9 mouse cellular contexts compared by ENCODE assay signal in genomic region chr8:121584730-121585129, GRCm38 (mm10). TPM values are rescaled to one million over a fixed set of nuclear protein-coding genes. Genes with fewer than 3 reads are reported as not detected.
DNase-seq lines count a peak whose midpoint lies in the region; ATAC-seq and TF ChIP-seq lines count a peak whose summit lies in the region.
"Had no signal": no experiment of that assay in that cellular context is flagged by ENCODE, and none has a peak within 500 bp of the region (broad histone marks: within the 10 kb centered on the region; RNA-seq: fewer than 3 reads in every experiment).

No protein-coding gene starts in this region.

- DNase-seq in kidney, postnatal 0 days (ENCODE audit: low spot score), result no peak
- DNase-seq in kidney, postnatal 4 days, result no peak
- DNase-seq in R1 (ENCODE audit: low read depth, low spot score), result peak; percentile 31
- DNase-seq in midbrain, embryonic 14.5 days, result no peak
- DNase-seq in right cerebral cortex, adult 2 months (ENCODE audit: low spot score in 2 of 2), result no peak
- no peak for DNase-seq in cerebellum, adult 8-10 months

- 50% methylated on average over 13 of the region's 13 CpGs for WGBS in kidney, postnatal 0 days
- 48% methylated on average over 13 of the region's 13 CpGs for WGBS in hindbrain, embryonic 12.5 days
- WGBS in midbrain, embryonic 14.5 days, result 41% methylated on average over 13 of the region's 13 CpGs

- H3K9me3 ChIP-seq in kidney, postnatal 0 days (replicated peaks; ENCODE audit: low read length), result no peaks in the 10 kb centered on the region
- H3K9me3 ChIP-seq in hindbrain, embryonic 12.5 days (replicated peaks), result no peaks in the 10 kb centered on the region
- H3K9me3 ChIP-seq in midbrain, embryonic 14.5 days (ENCODE audit: control insufficient read depth, low read length), result no peaks in the 10 kb centered on the region

- H3K4me2 ChIP-seq in kidney, postnatal 0 days (ENCODE audit: low read length), result peak overlapping the region; percentile 59
- peak overlapping the region; percentile 70 for H3K4me2 ChIP-seq in hindbrain, embryonic 12.5 days (replicated peaks)
- peak overlapping the region; percentile 66 for H3K4me2 ChIP-seq in midbrain, embryonic 14.5 days (ENCODE audit: low read length)

- H3K4me3 ChIP-seq in kidney, postnatal 0 days (replicated peaks; ENCODE audit: low read depth, low read length), result peak overlapping the region; percentile 45
- H3K4me3 ChIP-seq in hindbrain, embryonic 12.5 days, result peak overlapping the region; percentile 63
- peak overlapping the region; percentile 58 for H3K4me3 ChIP-seq in midbrain, embryonic 14.5 days (replicated peaks; ENCODE audit: low read depth, low read length)

- no peaks in the 10 kb centered on the region for H3K27me3 ChIP-seq in kidney, postnatal 0 days (ENCODE audit: insufficient read depth, low read length)
- H3K27me3 ChIP-seq in hindbrain, embryonic 12.5 days, result peaks cover 5% of the 10 kb centered on the region; the same call in 1 of the 2 replicates
- no peaks in the 10 kb centered on the region for H3K27me3 ChIP-seq in midbrain, embryonic 14.5 days (ENCODE audit: control insufficient read depth, insufficient read depth, low read length)

- no peak for TF ChIP-seq CTCF in kidney, postnatal 0 days (IDR thresholded peaks at IDR 0.05; ENCODE audit: low read depth)

- H3K27ac ChIP-seq in kidney, postnatal 0 days, result peak overlapping the region; percentile 74; the same call in 1 of the 2 replicates
- no peak overlapping the region for H3K27ac ChIP-seq in hindbrain, embryonic 12.5 days
- H3K27ac ChIP-seq in midbrain, embryonic 14.5 days (replicated peaks; ENCODE audit: low read depth, low read length), result no peak overlapping the region

- H3K9ac ChIP-seq in kidney, postnatal 0 days (ENCODE audit: low read depth, low read length), result peak overlapping the region; percentile 65; the same call in 1 of the 2 replicates
- no peak overlapping the region; the same call in 1 of the 2 replicates for H3K9ac ChIP-seq in hindbrain, embryonic 12.5 days
- peak overlapping the region; percentile 57; the same call in 1 of the 2 replicates for H3K9ac ChIP-seq in midbrain, embryonic 14.5 days (replicated peaks; ENCODE audit: low read length)

- H3K4me1 ChIP-seq in kidney, postnatal 0 days (replicated peaks; ENCODE audit: insufficient read depth, low read length), result peaks cover 5% of the 10 kb centered on the region
- H3K4me1 ChIP-seq in hindbrain, embryonic 12.5 days, result peaks cover 8% of the 10 kb centered on the region
- 0 out of 2 replicates have a peak, but pooled peaks cover 5% of the 10 kb centered on the region for H3K4me1 ChIP-seq in midbrain, embryonic 14.5 days (ENCODE audit: control insufficient read depth, insufficient read depth, low read length)

- ATAC-seq in kidney, postnatal 0 days (replicated peaks; ENCODE audit: low FRiP score, low read depth), result no peak
- no peak for ATAC-seq in hindbrain, embryonic 12.5 days (ENCODE audit: low FRiP score)
- no peak for ATAC-seq in midbrain, embryonic 14.5 days (ENCODE audit: low FRiP score, low TSS enrichment)
- ATAC-seq in inflammation-experienced regulatory T-cells, adult 6 months, result no peak

- no peaks in the 10 kb centered on the region for H3K36me3 ChIP-seq in kidney, postnatal 0 days (ENCODE audit: insufficient read depth, low read length)
- H3K36me3 ChIP-seq in hindbrain, embryonic 12.5 days, result no peaks in the 10 kb centered on the region
- H3K36me3 ChIP-seq in midbrain, embryonic 14.5 days (ENCODE audit: control insufficient read depth, insufficient read depth, low read length), result no peaks in the 10 kb centered on the region

RNA-seq across cellular contexts. Expression of gene Map1lc3b, which starts 5.4 kb away (rescaled TPM):
- polyA plus RNA-seq in kidney, postnatal 0 days (2015; fragmentation: Nextera tagmentation; extraction: Ambion mirVana), result 281 and 284 TPM in 2 replicates
- 292 and 300 TPM in 2 replicates for polyA plus RNA-seq in hindbrain, embryonic 12.5 days (2016; fragmentation: Nextera tagmentation; extraction: Ambion mirVana)
- polyA plus RNA-seq in midbrain, embryonic 14.5 days (2014; fragmentation: Nextera tagmentation; extraction: Ambion mirVana), result 440 and 461 TPM in 2 replicates
- 100 to 1,000 TPM; 453 to 467 (median 467) TPM for polyA plus RNA-seq in inflammation-experienced regulatory T-cells, adult 6 months (2017; shearing (Covaris generic))

RNA-seq across cellular contexts. Expression of gene Fbxo31, which starts 6.1 kb away (rescaled TPM):
- 13.4 and 14.9 TPM in 2 replicates for polyA plus RNA-seq in kidney, postnatal 0 days (2015; fragmentation: Nextera tagmentation; extraction: Ambion mirVana)
- polyA plus RNA-seq in hindbrain, embryonic 12.5 days (2016; fragmentation: Nextera tagmentation; extraction: Ambion mirVana), result 25.3 and 27.0 TPM in 2 replicates
- 26.7 and 33.5 TPM in 2 replicates for polyA plus RNA-seq in midbrain, embryonic 14.5 days (2014; fragmentation: Nextera tagmentation; extraction: Ambion mirVana)
- polyA plus RNA-seq in inflammation-experienced regulatory T-cells, adult 6 months (2017; shearing (Covaris generic)), result 1 to 10 TPM; 2.1 to 2.2 (median 2.2) TPM

RNA-seq across cellular contexts. Expression of gene 1700018B08Rik, which starts 40.6 kb away (rescaled TPM):
- not detected in 2 replicates for polyA plus RNA-seq in kidney, postnatal 0 days (2015; fragmentation: Nextera tagmentation; extraction: Ambion mirVana)
- polyA plus RNA-seq in hindbrain, embryonic 12.5 days (2016; fragmentation: Nextera tagmentation; extraction: Ambion mirVana), result not detected in 2 replicates
- polyA plus RNA-seq in midbrain, embryonic 14.5 days (2014; fragmentation: Nextera tagmentation; extraction: Ambion mirVana), result 0.22 TPM in 1 of 2 replicates, not detected in the other
- not detected for polyA plus RNA-seq in inflammation-experienced regulatory T-cells, adult 6 months (2017; shearing (Covaris generic))
- polyA plus RNA-seq: brain, embryonic 14.5 days had no signal
